Mouse (Mus musculus): ENCODE results near the gene Mast4. TPM values are rescaled to one million over a fixed set of nuclear protein-coding genes. Genes with fewer than 3 reads are reported as not detected.

The Mast4 gene
- polyA plus RNA-seq, 2 experiments, result 0.71 to 1.5 TPM

DNA sequence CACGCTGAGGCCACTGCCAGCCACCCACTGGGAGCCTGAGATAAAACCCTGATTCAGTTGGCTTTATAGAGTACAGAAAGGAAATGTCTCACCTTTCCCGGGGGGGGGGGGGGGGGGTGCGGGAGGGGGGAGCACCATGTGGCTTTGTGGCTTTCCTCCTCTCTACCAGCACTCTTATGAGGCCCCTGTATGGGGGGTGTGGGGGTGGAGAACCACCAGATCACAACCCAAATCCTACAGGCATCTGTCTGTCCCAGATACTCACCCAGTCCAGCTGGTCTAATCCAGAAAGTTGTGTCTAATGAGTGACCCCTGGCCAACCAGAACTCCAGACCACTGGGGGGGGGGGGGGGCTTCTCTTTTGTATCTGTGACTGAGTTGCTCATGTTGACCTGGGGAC is 15.0 kb downstream of the Mast4 start:
- H3K27ac ChIP-seq, result no peak overlapping the region
- no peak for ATAC-seq (ENCODE audit: insufficient read depth)
- no peaks in the 10 kb centered on the region for H3K27me3 ChIP-seq (ENCODE audit: control insufficient read depth, insufficient read depth, low read length)
- 0% methylated on average over 2 of the region's 3 CpGs for WGBS (ENCODE audit: insufficient replicate concordance)
- DNase-seq (ENCODE audit: low read depth in 3 of 3, low spot score in 3 of 3), result no peak
- TF ChIP-seq CTCF (IDR thresholded peaks at IDR 0.05; ENCODE audit: low read depth) (no peak), EP300 (IDR thresholded peaks at IDR 0.05; ENCODE audit: low read depth) (no peak)
- no peaks in the 10 kb centered on the region for H3K36me3 ChIP-seq (replicated peaks; ENCODE audit: control insufficient read depth, insufficient read depth, low read depth)
- no peaks in the 10 kb centered on the region for H3K4me1 ChIP-seq (replicated peaks; ENCODE audit: control insufficient read depth in 2 of 2, insufficient read depth in 2 of 2, low read length in 1 of 2)
- H3K4me2 ChIP-seq (ENCODE audit: low read depth), result no peak overlapping the region
- H3K9ac ChIP-seq (replicated peaks), result no peak overlapping the region
- no peaks in the 10 kb centered on the region for H3K9me3 ChIP-seq (ENCODE audit: control insufficient read depth, low read length)
- no peak overlapping the region for H3K4me3 ChIP-seq (ENCODE audit: insufficient read depth in 1 of 2, low read depth in 2 of 2, low read length in 2 of 2)

DNA sequence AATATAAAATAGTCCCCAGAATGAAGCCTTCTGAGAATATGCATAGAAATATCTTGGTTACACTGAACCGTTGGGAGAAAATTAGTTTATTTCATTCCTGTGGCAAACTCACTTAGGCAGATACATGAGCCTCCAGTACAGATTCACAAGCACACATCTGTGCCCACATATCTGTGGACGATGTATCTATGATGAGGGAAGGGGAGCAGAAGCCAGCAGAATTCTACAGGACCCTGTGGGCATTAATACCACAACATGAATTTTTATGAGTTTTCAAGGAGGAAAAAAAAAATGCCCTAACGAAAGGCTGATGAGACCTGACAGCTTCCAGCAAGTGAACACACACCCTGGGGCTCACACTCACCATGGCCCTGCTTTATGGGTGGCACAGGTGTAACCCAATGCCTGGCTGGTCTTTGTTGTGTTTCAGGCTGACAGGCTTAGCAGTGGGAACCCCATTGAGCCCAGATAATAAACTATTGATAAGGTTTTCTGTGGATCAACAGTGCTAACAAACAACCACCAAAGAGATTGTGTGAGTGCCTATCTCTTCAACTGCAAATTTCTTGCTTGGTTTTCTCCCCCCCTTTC is 17.4 kb downstream of the Mast4 start:
- Histone ChIP-seq H3K36me3 (replicated peaks; ENCODE audit: control insufficient read depth, insufficient read depth, low read depth) (no peaks in the 10 kb centered on the region), H3K9me3 (ENCODE audit: control insufficient read depth, low read length) (no peaks in the 10 kb centered on the region), H3K9ac (replicated peaks) (no peak overlapping the region), H3K4me2 (ENCODE audit: low read depth) (no peak overlapping the region), H3K4me3 (ENCODE audit: insufficient read depth in 1 of 2, low read depth in 2 of 2, low read length in 2 of 2) (no peak overlapping the region), H3K4me1 (replicated peaks; ENCODE audit: control insufficient read depth in 2 of 2, insufficient read depth in 2 of 2, low read length in 1 of 2) (no peaks in the 10 kb centered on the region), H3K27ac (no peak overlapping the region), H3K27me3 (ENCODE audit: control insufficient read depth, insufficient read depth, low read length) (no peaks in the 10 kb centered on the region)
- WGBS (ENCODE audit: insufficient replicate concordance), result 51% methylated on average over 3 of the region's 3 CpGs
- ATAC-seq (ENCODE audit: insufficient read depth) (no peak), DNase-seq (ENCODE audit: low read depth in 3 of 3, low spot score in 3 of 3) (no peak)
- TF ChIP-seq CTCF (IDR thresholded peaks at IDR 0.05; ENCODE audit: low read depth) (no peak), EP300 (IDR thresholded peaks at IDR 0.05; ENCODE audit: low read depth) (no peak)

DNA sequence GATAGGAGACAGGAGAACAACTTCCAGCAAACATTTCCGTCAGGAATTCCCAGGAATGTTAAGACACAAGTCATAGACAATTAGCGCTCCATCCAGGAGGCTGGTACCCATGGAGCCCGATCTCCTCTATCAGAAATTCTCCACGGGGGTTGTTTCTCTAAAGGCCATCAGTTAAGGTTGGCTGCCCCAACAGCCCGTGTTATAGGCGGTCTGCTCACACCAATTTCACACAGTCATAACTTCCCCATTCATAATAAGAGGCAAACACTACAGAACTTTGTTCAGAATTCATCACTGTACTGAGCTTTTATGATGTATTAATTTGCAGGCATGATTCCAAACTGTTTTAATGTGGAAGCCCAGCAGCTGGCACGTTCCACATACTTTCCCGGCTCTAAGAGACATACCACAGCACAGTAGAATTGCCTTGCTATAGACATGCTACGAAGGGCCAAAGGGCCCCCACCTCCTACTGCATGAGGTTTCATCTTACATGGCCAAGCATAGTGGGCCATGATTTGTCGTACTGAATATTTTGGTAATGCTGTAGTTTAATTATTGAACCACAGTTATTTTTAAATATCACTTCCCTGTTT is 19.1 kb downstream of the Mast4 start:
- no peak for DNase-seq (ENCODE audit: low read depth in 3 of 3, low spot score in 3 of 3)

DNA sequence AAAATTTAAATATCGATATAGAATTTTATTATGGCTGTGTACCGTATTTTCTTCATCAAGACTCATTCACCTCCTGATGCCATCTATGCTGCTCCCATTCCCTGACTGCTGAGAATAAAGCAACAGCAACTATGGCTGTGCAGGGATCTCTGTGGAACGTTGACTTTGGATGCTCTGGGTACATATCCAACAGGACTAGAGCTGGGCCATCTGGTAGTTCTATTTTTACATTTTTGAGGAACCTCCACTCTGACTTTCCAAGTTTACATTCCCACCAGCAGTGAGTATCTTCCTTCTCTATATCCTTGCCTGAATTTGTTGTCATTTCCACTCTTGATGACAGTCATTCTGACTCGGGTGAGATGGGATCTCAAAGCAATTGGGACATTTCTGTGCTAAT is 26.0 kb downstream of the Mast4 start:
- H3K4me2 ChIP-seq (ENCODE audit: low read depth), result no peak overlapping the region
- H3K9ac ChIP-seq (replicated peaks), result no peak overlapping the region
- no peaks in the 10 kb centered on the region for H3K27me3 ChIP-seq (ENCODE audit: control insufficient read depth, insufficient read depth, low read length)
- TF ChIP-seq CTCF (IDR thresholded peaks at IDR 0.05; ENCODE audit: low read depth) (no peak), EP300 (IDR thresholded peaks at IDR 0.05; ENCODE audit: low read depth) (no peak)
- ATAC-seq (ENCODE audit: insufficient read depth) (no peak), DNase-seq (ENCODE audit: low read depth in 3 of 3, low spot score in 3 of 3) (no peak)
- no peaks in the 10 kb centered on the region for H3K36me3 ChIP-seq (replicated peaks; ENCODE audit: control insufficient read depth, insufficient read depth, low read depth)
- no peak overlapping the region for H3K27ac ChIP-seq
- no peak overlapping the region for H3K4me3 ChIP-seq (ENCODE audit: insufficient read depth in 1 of 2, low read depth in 2 of 2, low read length in 2 of 2)
- no peaks in the 10 kb centered on the region for H3K9me3 ChIP-seq (ENCODE audit: control insufficient read depth, low read length)
- 62% methylated on average over 4 of the region's 4 CpGs for WGBS (ENCODE audit: insufficient replicate concordance)
- no peaks in the 10 kb centered on the region for H3K4me1 ChIP-seq (replicated peaks; ENCODE audit: control insufficient read depth in 2 of 2, insufficient read depth in 2 of 2, low read length in 1 of 2)

More for the DNA sequence above, 19.1 kb downstream of the Mast4 start:
- H3K9ac ChIP-seq (replicated peaks), result no peak overlapping the region
- no peak overlapping the region for H3K4me3 ChIP-seq (ENCODE audit: insufficient read depth in 1 of 2, low read depth in 2 of 2, low read length in 2 of 2)
- 60% methylated on average over 10 of the region's 10 CpGs for WGBS (ENCODE audit: insufficient replicate concordance)
- no peak for TF ChIP-seq EP300 (IDR thresholded peaks at IDR 0.05; ENCODE audit: low read depth)
- no peaks in the 10 kb centered on the region for H3K4me1 ChIP-seq (replicated peaks; ENCODE audit: control insufficient read depth in 2 of 2, insufficient read depth in 2 of 2, low read length in 1 of 2)
- no peak overlapping the region for H3K4me2 ChIP-seq (ENCODE audit: low read depth)
- H3K27me3 ChIP-seq (ENCODE audit: control insufficient read depth, insufficient read depth, low read length), result no peaks in the 10 kb centered on the region
- H3K9me3 ChIP-seq (ENCODE audit: control insufficient read depth, low read length), result no peaks in the 10 kb centered on the region
- ATAC-seq (ENCODE audit: insufficient read depth), result no peak
- H3K27ac ChIP-seq, result no peak overlapping the region
- H3K36me3 ChIP-seq (replicated peaks; ENCODE audit: control insufficient read depth, insufficient read depth, low read depth), result no peaks in the 10 kb centered on the region

DNA sequence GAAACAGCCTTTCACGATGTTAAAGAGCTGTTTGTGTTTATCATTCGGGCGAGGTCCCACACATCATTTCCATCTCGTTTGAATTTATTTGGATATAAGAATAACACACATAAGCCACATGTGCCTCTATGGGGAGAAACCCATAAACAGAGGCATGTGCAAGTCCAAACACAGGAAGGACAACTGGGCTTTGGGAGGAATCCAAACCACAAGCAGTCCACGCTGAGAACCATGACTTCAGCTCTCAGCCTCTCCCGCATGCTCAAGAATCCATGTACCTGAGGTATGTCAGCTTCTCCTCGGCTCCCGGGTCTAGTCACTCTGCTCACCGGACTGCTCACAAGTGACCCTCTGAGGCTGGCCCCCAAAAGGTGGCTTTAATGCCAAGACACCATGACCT is 30.5 kb downstream of the Mast4 start:
- no peak for TF ChIP-seq CTCF (IDR thresholded peaks at IDR 0.05; ENCODE audit: low read depth)
- no peak for TF ChIP-seq EP300 (IDR thresholded peaks at IDR 0.05; ENCODE audit: low read depth)
- Histone ChIP-seq H3K4me3 (ENCODE audit: insufficient read depth in 1 of 2, low read depth in 2 of 2, low read length in 2 of 2) (no peak overlapping the region), H3K36me3 (replicated peaks; ENCODE audit: control insufficient read depth, insufficient read depth, low read depth) (no peaks in the 10 kb centered on the region), H3K27ac (no peak overlapping the region), H3K27me3 (ENCODE audit: control insufficient read depth, insufficient read depth, low read length) (no peaks in the 10 kb centered on the region), H3K4me2 (ENCODE audit: low read depth) (no peak overlapping the region), H3K9me3 (ENCODE audit: control insufficient read depth, low read length) (no peaks in the 10 kb centered on the region), H3K4me1 (replicated peaks; ENCODE audit: control insufficient read depth in 2 of 2, insufficient read depth in 2 of 2, low read length in 1 of 2) (no peaks in the 10 kb centered on the region), H3K9ac (replicated peaks) (no peak overlapping the region)
- 61% methylated on average over 9 of the region's 9 CpGs for WGBS (ENCODE audit: insufficient replicate concordance)
- ATAC-seq (ENCODE audit: insufficient read depth) (no peak), DNase-seq (ENCODE audit: low read depth in 3 of 3, low spot score in 3 of 3) (no peak)

All from liver, embryonic 14.5 days (tissue).